Mouse (Mus musculus): ENCODE data around the gene Ephx3.

Ephx3 gene

GRCm38 (mm10) chr17:32172485-32172884 is 16.9 kb downstream of the Ephx3 start:
- no peak for DNase-seq

GRCm38 (mm10) chr17:32169518-32170225 is 19.7 kb downstream of the Ephx3 start:
- no peak for DNase-seq

- no peak for DNase-seq
Measured at GRCm38 (mm10) chr17:32166687-32167086, 22.7 kb downstream of the Ephx3 start, which contains the start of gene Notch3. Gene Notch3, minus strand, starts transcription at chr17:32166852.

GRCm38 (mm10) chr17:32165803-32166595 is 23.4 kb downstream of the Ephx3 start:
- no peak for DNase-seq

GRCm38 (mm10) chr17:32165266-32165802 is 24.0 kb downstream of the Ephx3 start:
- no peak for DNase-seq

GRCm38 (mm10) chr17:32164780-32165179 is 24.6 kb downstream of the Ephx3 start:
- DNase-seq = no peak

- no peak for DNase-seq
Measured at GRCm38 (mm10) chr17:32163910-32164650, 25.3 kb downstream of the Ephx3 start.

GRCm38 (mm10) chr17:32162112-32162850 is 27.1 kb downstream of the Ephx3 start:
- peak; percentile 34 to 59 for DNase-seq

- DNase-seq = no peak
Measured at GRCm38 (mm10) chr17:32160882-32161281, 28.5 kb downstream of the Ephx3 start.

GRCm38 (mm10) chr17:32158841-32159240 is 30.5 kb downstream of the Ephx3 start:
- no peak for DNase-seq

- no peak for DNase-seq
Measured at GRCm38 (mm10) chr17:32146718-32147117, 42.6 kb downstream of the Ephx3 start.

- peak; percentile 82 to 86 for DNase-seq
Measured at GRCm38 (mm10) chr17:32142907-32143854, 46.2 kb downstream of the Ephx3 start.

- DNase-seq = no peak
Measured at GRCm38 (mm10) chr17:32142234-32142633, 47.1 kb downstream of the Ephx3 start.
